Mouse (Mus musculus): ENCODE measurements around the gene Rexo5.

DNA sequence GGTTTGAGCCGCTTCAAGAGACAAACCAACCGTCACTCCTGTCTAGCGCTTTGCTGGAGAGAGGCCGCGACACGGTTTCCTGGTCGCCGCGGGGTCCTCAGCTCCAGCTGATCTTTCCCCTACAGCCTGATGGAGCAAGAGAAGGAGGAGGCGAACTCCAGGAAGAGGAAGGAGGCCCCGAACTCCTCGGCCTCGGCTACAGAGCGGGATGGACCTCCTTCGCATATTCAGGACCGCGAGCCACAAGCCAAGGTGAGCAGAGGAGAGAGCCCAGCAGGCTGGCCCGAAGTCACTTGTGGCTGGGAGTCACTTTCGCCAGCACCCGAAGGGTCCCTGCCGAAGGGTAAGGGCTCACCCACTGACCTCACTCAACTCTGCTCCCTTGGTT is 439 bp downstream of the Rexo5 start:
- TF ChIP-seq POLR2A (IDR thresholded peaks at IDR 0.05; ENCODE audit: low read depth, low read length), result no peak
- no peak for TF ChIP-seq CTCF (IDR thresholded peaks at IDR 0.05; ENCODE audit: extremely low read depth, insufficient read length, insufficient replicate concordance, low read depth, low read length)

All from small intestine, adult 2 months (tissue).